Mouse (Mus musculus): ENCODE data around the gene Gprasp2.
"Not testable (repeated sequence)": the region's sequence is repeated elsewhere in the genome, so short reads cannot be mapped to it uniquely, and the experiment has no call there.

Gprasp2 gene

DNA sequence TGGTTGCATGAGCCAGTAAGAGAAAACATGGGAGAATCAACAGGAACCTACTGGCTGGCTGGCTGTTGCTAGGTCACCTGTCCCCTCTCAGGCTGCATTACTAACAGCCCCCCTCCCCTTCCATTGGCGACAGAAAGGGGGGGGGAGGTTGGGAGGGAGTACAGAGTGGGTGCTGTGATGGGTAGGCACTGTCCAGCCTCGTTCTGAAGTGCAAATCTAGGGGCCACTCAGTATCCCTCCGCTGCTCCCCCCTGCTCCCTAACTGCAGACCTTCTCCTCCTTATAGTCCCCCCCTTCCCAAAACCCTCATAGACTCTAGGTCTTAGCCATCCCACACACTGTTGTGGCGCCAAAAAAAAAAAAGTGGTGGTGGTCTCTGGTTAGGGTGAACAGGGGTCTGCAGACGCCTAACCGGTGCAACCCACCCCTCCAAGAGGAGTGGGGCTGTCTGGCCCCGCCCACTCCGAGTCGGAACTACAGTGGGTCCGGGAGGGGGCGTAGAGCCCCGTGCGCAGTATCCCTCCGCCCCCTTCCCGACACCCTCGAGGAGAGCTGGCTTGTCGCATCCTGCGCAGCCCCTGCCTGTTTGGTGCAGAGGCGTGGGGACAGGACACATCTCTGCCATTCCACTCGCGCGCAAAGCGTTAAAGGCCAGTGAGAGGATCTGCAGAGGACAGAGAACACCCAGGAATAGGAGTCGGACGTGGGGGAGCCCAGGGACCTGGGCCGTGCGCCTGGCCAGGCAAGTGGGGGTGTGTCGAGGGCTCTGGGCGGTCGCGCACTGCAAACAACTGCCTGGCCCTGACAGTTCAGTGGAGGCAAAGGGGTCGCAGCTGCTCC is at the start of gene Gprasp2:
Gene Gprasp2 (plus strand): TSS at position 514 of the 840 bp plus-strand sequence.
- DNase-seq, result peak; percentile 8

DNA sequence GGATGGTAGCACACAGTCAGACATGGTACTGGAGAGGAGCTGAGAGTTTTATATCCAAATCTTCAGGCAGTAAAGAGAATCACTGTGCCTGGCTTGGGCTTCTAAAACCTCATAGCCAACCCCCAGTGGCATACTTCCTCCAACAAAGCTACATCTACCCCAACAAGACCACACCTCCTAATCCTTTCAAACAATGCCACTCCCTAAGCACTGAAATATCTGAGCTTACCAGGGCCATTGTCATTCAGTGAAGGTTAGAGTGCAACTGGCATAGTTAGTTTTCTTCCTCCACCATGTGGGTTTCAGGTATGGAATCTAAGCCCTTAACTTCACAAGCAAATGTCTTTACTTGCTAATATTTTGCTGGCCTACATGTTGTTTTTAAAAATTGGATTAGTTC is 47.3 kb upstream of the Gprasp2 start:
- DNase-seq, result no peak

DNA sequence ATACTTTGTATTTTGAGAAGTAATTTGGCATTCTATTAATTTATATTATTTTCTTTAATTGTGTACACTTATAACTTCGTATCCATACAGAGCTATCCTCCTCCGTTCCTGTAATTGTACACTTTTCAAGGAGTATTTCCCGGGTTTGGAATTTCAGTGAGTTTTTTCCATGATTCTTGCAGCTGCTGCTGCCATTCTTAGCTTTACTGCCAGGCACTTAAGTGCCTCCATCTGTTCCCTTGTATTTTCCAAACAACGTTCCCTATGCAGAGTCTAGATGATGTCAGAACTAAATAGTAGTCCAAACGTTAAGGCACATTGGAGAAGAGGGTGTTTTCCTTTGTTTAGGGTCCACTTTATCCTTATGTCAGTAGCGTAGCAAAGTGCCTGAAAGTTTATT is 46.5 kb upstream of the Gprasp2 start:
- DNase-seq, result no peak

DNA sequence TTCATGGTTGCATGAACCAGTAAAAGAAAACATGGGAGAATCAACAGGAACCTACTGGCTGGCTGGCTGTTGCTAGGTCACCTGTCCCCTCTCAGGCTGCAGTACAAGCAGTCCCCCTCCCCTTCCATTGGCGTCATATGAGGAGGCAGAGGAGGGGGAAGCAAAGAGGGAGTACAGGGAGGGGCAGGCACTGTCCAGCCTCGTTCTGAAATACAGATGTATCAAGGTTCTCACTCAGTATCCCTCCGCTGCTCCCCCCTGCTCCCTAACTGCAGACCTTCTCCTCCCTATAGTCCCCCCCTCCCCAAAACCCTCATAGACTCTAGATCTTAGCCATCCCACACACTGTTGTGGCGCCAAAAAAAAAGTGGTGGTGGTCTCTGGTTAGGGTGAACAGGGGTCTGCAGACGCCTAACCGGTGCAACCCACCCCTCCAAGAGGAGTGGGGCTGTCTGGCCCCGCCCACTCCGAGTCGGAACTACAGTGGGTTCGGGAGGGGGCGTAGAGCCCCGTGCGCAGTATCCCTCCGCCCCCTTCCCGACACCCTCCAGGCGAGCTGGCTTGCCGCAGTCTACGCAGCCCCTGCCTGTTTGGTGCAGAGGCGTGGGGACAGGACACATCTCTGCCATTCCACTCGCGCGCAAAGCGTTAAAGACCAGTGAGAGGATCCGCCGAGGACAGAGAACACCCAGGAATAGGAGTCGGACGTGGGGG is 43.1 kb upstream of the Gprasp2 start:
- peak; percentile 28 for DNase-seq

DNA sequence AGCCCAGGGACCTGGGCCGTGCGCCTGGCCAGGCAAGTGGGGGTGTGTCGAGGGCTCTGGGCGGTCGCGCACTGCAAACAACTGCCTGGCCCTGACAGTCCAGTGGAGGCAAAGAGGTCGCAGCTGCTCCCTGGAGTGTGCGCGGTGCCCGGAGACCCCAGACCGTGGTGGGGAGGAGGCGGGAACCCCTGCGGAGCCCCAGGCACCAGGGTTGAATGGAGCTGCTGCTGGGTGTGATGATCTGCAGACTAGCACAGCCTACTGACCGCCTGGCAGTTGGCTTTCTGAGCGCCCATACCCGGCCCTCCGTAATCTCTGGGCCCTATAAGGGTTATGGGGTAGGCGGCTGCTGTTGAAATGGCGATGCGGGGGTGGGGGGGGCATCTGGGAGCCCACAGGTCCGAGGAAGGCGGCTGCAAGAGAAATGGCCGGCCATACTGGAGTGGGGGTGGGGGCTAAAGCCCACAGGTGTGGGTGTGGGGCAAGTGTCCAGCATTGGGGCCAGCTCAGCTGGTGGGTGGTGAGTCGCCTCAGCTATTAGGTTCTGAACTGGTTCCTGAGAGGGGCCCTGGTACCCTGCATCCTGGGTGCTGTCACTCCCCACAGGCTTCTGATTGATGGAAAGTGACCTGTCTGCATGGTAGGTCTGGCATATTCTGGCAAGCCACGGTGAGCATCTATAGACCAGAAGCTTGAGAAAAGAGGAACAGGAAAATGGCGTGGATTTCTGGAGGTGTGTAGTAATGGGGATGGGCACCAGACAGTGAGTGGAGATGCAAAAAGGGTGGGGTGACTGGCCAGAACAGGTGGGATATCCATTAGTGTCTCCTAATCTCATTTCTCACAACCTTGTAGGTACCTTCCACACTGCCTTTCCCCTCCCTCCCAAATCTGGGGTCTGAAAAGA is 42.3 kb upstream of the Gprasp2 start:
- DNase-seq, result not testable (repeated sequence)

DNA sequence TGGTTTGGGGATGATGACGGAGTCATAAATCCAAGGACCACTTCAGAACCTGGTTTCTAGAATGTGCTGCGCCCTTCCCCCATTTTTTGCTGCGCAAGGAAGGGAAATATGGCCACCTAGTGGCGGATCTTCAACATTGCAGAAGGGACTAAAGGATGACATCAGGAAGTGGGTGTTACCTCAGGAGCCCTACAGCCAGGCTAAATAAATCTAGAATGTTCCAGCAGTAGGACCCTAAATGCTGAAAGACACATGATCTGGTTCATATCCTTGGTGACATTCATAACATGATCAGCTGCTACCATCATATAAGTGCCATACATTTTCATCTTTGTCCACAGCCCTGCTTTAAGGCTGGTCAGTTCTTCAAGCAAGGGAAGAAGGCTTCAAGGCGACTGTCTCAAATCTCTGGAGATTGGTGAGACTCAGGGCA is 41.6 kb upstream of the Gprasp2 start, which contains the start of gene Bhlhb9:
Gene Bhlhb9 (plus strand): TSS at position 383 of the 433 bp plus-strand sequence.
- DNase-seq, result peak; percentile 23

DNA sequence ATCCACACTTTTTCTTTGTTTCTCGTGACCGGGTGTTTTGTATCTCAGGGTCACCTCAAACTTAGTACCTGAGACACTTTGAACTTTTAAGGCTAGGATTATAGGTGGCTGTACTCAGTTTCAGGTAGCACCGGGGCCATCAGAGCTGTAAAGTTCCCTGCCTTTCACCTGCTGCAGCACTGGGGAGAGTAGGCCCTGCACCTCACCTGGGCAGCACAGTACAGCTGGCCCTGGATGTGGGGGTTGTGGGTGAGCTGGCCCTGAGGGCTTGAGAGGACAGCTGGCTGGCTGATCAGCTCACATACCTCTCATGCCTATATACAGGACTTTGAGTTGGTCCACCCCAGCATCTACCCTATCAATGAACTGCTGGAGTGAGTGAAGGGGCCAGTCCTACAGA is 34.7 kb upstream of the Gprasp2 start:
- DNase-seq, result no peak

DNA sequence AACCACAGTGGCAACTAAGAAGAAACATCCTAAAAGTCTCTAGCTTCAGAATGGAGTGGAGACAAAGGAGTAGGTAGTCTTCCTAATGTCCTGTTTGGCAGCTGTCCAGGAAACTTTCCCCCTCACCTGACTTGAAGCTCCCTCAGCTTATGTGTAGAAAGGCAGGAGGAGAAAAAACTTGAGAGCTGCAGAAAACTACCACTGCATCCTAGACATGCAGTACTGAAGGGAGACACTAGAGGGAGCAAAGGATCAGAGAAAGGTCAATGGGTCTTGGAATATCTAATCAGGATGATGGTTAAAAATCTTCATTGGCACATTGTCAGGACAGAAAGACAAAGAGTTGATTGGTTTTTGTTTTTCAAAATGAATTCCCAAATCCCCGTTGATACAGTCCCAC is 33.1 kb upstream of the Gprasp2 start:
- DNase-seq, result no peak

DNA sequence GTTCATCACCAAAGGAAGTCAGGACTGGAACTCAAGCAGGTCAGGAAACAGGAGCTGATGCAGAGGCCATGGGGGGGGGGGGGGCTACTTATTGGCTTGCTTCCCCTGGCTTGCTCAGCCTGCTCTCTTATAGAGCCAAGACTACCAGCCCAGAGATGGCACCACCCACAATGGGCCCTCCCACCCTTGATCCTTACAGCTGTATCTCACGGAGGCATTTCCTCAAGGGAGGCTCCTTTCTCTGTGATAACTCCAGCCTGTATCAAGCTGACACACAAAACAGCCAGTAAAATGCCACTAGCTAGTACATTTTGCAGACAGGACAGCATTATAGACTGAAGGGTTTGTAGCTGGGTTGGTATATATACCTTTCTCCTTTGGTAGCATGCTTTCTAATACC is 2.9 kb upstream of the Gprasp2 start:
- not testable (repeated sequence) for DNase-seq

DNA sequence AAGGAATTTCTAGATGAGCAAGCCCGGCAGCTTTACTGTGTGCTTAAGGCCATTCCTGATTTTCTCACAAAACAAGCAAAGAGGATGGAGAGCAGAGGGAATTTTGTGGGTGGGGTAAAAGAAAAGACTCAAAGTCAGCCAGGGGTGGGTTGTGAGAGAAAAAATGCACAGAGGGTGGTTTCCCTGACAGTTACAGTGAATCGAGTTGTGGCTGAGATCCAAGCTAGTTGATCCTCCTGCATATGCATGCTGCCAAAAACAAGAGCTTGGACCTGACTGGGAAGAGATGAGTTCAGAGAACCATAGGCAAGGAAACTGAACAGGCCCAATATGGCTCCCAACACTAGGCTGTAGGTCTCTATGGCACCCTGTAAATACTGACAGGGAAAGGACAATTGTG is 938 bp upstream of the Gprasp2 start:
- DNase-seq, result no peak

DNA sequence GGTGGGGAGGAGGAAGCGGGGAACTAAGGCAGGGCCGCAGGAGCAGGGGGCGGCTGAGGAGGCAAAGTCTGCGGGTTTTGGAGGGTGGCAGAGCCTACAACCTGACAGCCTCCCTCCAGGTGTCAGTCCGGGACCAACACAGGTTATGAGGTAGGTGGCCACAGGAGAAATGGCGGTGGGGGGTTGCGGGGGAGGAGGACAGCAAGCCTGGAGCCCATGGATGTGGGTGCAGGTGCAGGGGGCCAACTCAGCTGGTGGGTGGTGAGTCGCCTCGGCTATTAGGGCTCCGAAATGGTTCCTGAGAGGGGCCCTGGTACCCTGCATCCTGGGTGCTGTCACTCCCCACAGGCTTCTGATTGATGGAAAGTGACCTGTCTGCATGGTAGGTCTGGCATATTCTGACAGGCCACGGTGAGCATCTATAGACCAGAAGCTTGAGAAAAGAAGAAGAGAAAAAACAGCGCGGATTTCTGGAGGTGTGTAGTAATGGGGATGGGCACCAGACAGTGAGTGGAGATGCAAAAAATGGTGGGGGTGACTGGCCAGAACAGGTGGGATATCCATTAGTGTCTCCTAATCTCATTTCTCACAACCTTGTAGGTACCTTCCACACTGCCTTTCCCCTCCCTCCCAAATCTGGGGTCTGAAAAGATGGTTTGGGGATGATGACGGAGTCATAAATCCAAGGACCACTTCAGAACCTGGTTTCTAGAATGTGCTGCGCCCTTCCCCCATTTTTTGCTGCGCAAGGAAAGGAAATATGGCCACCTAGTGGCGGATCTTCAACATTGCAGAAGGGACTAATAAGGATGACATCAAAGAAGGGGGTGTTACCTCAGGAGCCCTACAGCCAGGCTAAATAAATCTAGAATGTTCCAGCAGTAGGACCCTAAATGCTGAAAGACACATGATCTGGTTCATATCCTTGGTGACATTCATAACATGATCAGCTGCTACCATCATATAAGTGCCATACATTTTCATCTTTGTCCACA is 860 bp downstream of the Gprasp2 start:
- DNase-seq, result not testable (repeated sequence)

DNA sequence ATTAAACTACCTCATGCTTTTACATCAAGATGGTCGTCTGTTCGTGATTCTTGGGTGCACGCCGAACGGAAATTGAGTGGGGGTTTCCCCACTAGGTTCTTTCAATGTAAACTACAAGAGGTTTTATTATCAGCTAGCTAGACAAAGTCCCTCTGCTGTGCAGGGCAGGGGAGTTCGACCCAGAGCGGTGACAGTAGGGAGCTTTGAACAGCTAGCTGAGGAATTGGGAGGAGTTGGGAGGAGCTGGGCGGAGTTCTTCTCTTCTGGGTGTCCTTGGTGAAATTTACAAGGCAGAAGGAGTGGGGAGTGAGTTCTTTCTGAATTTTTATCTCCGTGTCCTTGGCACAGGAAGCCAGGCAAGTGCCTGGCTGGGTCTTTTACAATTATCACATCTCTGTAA is 28.0 kb downstream of the Gprasp2 start:
- DNase-seq, result not testable (repeated sequence)

DNA sequence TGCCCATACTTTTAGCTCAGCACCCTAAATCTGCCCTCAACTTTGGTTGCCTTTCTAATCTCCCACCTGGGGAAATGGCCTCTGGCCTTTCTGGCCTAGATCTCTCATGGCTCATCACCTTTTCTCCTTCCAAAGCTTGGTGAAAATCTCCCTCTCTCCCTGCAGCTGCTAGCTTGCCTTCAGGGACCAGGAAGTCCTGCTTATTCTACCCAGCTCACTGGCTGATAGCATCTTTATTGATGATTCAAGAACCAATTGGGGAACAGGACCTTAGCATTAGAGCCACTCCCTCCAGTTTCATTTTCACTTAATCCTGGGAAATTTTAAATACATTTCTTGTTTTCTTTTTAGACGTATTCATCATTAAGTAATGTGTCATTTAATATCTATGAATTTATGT is 37.8 kb downstream of the Gprasp2 start:
- no peak for DNase-seq

DNA sequence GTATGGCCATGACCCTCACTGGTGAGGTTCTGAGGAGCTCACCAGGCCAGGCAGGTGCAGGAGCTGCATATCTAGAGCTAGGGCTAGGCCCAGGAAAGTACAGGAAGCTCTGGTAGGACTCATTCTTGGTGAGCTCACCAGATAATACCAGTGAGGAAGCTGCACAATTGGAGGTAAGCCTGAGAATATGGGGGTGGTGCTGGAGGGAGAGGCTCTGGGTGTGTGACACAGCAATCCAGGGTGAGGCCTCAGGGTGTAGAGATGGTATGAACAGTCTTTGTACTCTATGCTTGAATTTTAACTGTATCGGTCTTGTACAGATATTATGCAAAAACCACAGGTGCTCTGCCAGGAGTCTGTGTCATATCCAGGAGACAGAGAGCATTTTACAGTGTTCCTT is 40.8 kb downstream of the Gprasp2 start:
- DNase-seq, result no peak

DNA sequence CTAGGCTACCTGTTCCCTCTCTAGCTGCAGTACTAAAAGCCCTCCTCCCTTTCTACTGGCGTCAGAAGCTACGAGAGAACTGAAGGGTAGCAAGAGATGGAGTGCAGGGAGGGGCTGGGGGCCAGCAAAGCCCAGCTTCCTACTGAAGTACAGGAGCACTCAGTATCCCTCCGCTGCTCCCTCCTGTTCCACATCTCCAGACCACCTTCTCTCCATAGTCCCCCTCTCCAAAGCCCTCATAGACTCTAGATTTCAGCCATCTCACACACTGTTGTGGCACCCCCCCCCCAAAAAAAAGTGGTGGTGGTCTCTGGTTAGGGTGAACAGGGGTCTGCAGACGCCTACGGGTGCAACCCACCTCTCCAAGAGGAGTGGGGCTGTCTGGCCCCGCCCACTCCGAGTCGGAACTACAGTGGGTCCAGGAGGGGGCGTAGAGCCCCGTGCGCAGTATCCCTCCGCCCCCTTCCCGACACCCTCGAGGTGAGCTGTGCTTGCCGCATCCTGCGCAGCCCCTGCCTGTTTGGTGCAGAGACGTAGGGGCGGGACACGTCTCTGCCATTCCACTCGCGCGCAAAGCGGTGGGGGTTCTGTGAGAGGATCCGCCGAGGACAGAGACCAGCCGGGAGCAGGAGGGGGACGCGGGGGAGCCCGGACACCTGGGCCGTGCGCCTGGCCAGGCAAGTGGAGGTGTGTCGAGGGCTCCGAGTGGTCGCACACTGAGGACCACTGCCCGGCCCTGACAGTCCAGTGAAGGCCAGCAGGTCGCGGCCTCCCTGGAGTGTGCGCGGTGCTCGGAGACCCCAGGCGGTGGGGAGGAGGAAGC is 46.8 kb downstream of the Gprasp2 start:
- DNase-seq, result peak; percentile 49

DNA sequence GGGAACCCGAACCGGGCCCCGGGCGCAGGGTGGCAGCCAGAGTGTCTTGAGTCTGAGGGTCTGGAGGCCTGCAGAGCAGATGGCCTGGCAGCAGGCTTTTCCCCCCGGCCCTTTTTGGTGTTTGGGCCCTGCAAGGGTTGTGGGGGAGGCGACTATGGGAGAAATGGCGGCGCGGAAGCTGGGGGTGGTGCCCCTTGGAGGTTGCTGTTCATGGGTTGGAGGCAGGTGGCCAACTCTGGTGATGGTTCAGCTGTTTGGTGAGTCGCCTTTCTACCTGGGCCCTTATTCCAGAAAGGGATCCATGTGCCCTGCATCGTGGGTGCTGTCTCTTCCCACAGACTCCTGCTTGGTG is 47.4 kb downstream of the Gprasp2 start:
- no peak for DNase-seq

Data from kidney, adult 18-20 months (tissue).